Mouse (Mus musculus) neural tube, embryonic 13.5 days (tissue): ENCODE data around the gene Myrf. TPM values are rescaled to one million over a fixed set of nuclear protein-coding genes. Genes with fewer than 3 reads are reported as not detected.

Experiments used
- ATAC-seq: fragments of 200-750 bp; cut with Nextera tagmentation; 2 replicates; pipeline ENCODE4 v1.8.0; 2017; ENCODE audit warnings: low read depth, mild to moderate bottlenecking, moderate TSS enrichment, moderate library complexity
- H3K27ac ChIP-seq: fragments of 300-500 bp; sonication (generic); replicated peaks from 2 replicates; pipeline ENCODE4 v1.5.1; 2015; ENCODE audit warnings: moderate library complexity, mild to moderate bottlenecking, inconsistent platforms
- H3K27me3 ChIP-seq: fragments of 300-500 bp; sonication (generic); 2 replicates; pipeline ENCODE4 v1.6.1; 2015; ENCODE audit warnings: mild to moderate bottlenecking, inconsistent platforms
- H3K36me3 ChIP-seq: fragments of 300-500 bp; sonication (generic); 2 replicates; pipeline ENCODE4 v1.6.1; 2015; ENCODE audit warnings: mild to moderate bottlenecking, inconsistent platforms
- H3K4me1 ChIP-seq: fragments of 300-500 bp; sonication (generic); replicated peaks from 2 replicates; pipeline ENCODE4 v1.6.1; 2015; ENCODE audit warnings: inconsistent platforms
- H3K4me2 ChIP-seq: fragments of 300-500 bp; sonication (generic); 2 replicates; pipeline ENCODE4 v1.6.1; 2015; ENCODE audit warnings: inconsistent platforms, mild to moderate bottlenecking, moderate library complexity
- H3K4me3 ChIP-seq: fragments of 300-500 bp; sonication (generic); 2 replicates; pipeline ENCODE4 v1.5.1; 2015; ENCODE audit warnings: mild to moderate bottlenecking, inconsistent platforms
- H3K9ac ChIP-seq: fragments of 300-500 bp; sonication (generic); 2 replicates; pipeline ENCODE4 v1.6.1; 2015; ENCODE audit warnings: moderate library complexity, mild to moderate bottlenecking, inconsistent platforms
- H3K9me3 ChIP-seq: fragments of 300-500 bp; sonication (generic); 2 replicates; pipeline ENCODE4 v1.6.1; 2016; ENCODE audit warnings: inconsistent platforms
- WGBS: fragments of 180-500 bp; shearing (Covaris S2); methylation state at CpG from one replicate; pipeline ENCODE4 v1.1.7; 2015; 5-methylcytosine and 5-hydroxymethylcytosine counted together
- polyA plus RNA-seq: library from polyadenylated mRNA; unstranded; fragments of >200 nt; fragmentation: Nextera tagmentation; extraction: Ambion mirVana; gene quantifications from 2 replicates; pipeline ENCODE4 v1.2.1, GENCODE M21; 2015

Myrf gene
- polyA plus RNA-seq, 1 experiment from 2014 or later, result 0.67 TPM

DNA sequence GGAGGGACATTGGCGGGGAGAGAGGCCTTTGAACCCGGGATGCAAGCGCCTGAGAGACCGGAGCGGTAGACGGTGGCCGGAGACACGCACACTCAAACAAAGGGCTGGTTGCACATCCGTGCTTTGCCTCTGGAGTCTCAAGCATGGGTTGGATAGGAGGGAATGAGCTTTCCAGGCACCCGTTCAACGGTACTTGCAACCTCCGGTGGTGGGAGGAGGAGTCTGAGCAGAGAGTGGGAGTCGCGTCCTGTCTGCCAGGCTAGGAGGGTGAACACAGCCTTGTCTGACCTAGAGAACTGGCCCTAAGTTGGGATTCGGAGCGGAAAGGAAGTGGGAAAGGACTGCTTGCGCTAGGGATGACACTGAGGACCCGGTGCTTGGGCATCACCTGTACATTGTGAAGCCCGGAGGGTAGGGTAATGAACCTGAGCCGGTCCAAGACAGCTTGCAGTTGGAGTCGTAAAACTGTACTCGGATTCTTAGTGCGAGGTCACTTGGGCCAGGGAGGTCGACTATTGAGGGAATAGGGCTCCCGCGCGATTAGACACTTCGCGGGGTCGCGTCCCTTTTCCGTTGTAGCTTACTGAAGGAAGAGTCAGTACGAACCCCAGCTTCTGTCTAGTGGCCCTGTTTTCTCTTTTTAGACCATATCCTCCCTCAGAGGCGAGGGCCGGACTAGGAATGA lies 57.1 kb downstream of the Myrf start:
- Histone ChIP-seq H3K9ac (peak overlapping the region; percentile 98), H3K27me3 (no peaks in the 10 kb centered on the region), H3K4me3 (peak overlapping the region; percentile 82), H3K9me3 (no peaks in the 10 kb centered on the region), H3K4me1 (peaks cover 53% of the 10 kb centered on the region), H3K27ac (peak overlapping the region; percentile 97), H3K4me2 (peak overlapping the region; percentile 94), H3K36me3 (peaks cover 36% of the 10 kb centered on the region)
- peak; percentile 88 for ATAC-seq
- 1% methylated on average over 35 of the region's 35 CpGs for WGBS

DNA sequence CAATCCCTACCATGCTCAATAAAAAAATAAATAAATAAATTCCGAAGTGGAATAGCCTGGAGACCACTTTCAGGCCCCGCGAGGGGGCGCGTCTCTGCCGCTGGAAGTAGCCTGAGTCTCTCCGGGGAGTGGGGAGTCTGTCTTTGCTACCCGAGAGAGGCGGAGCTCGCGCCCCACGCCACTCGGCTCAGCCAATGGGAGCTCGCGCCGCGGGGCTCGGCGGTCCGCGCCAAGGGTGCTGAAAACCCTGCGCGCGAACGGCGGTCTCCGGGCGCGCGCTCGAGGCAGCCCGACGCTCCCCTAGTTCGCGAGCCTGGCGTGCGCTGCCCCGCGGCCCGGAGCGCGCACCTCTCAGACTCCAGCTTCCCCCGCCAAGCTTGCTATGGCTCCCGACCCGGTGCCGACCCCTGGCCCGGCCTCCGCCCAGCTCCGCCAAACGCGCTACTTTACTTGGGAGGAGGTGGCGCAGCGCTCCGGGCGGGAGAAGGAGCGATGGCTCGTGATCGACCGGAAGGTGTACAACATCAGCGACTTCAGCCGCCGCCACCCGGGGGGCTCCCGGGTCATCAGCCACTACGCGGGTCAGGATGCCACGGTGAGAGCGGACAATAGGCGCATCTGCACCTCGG lies 57.8 kb downstream of the Myrf start, which contains the start of gene Fads1:
Gene Fads1 (plus strand): TSS at position 219 of the 629 bp plus-strand sequence.
- 0% methylated on average over 69 of the region's 70 CpGs for WGBS
- peaks cover 30% of the 10 kb centered on the region for H3K36me3 ChIP-seq
- ATAC-seq, result peak; percentile 98
- H3K4me2 ChIP-seq, result peak within 1 kb of the TSS; percentile 94
- peaks cover 47% of the 10 kb centered on the region for H3K4me1 ChIP-seq
- H3K27ac ChIP-seq, result peak within 1 kb of the TSS; percentile 97
- H3K9me3 ChIP-seq, result no peaks in the 10 kb centered on the region
- H3K9ac ChIP-seq, result peak within 1 kb of the TSS; percentile 98
- peak within 1 kb of the TSS; percentile 82 for H3K4me3 ChIP-seq
- no peaks in the 10 kb centered on the region for H3K27me3 ChIP-seq

- Histone ChIP-seq H3K4me1 (peaks cover 41% of the 10 kb centered on the region), H3K9ac (peak overlapping the region; percentile 98; the same call in 1 of the 2 replicates), H3K36me3 (peaks cover 23% of the 10 kb centered on the region), H3K4me2 (peak overlapping the region; percentile 94), H3K27me3 (no peaks in the 10 kb centered on the region), H3K4me3 (peak overlapping the region; percentile 82), H3K9me3 (no peaks in the 10 kb centered on the region), H3K27ac (peak overlapping the region; percentile 97)
- WGBS, result 29% methylated on average over 7 of the region's 7 CpGs
- ATAC-seq, result peak; percentile 0; the same call in 1 of the 2 replicates
Measured at GRCm38 (mm10) chr19:10182142-10182541, 58.4 kb downstream of the Myrf start.

DNA sequence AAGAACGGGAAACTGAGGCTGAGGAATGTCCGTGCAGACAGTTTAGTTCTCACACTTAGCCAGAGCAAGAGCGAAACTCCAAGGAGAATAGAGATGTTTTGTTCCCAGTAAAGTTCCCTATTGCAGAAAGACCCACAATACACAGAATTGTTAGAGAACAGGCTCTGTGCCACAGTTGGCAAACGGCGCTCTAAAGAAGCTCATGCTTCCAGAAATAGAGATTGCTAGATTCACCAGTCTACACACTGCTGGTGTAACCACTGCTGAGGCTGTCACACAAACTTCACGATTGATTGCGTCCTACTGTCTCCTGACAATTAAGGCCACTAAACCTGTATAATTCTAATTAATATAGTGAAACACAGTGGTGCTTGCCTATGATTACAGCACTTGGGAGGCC lies 59.3 kb downstream of the Myrf start:
- no peak overlapping the region for H3K27ac ChIP-seq
- WGBS, result 88% methylated on average over 7 of the region's 7 CpGs

DNA sequence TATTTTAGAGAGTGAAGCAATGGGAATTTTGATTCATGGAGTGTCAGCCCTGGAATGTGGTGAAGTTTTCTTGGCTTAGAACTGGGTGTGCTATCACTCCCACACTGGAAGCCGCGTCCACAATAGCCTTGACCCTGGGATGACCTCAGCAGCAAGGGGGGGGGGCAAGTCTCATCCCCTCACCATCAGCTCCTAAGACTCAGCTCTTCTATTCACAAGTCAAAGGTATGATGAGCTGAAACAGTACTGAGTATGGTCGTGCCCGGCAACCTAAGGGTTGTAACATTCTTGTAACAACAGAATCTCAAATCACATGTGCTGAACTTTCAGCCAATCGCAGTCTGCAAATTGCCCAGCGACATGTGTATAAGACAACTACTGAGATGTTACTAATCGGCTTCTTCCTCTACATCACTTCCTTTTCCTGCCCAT lies 63.6 kb downstream of the Myrf start:
- Histone ChIP-seq H3K9me3 (no peaks in the 10 kb centered on the region), H3K4me1 (0 out of 2 replicates have a peak, but pooled peaks cover 3% of the 10 kb centered on the region), H3K4me2 (no peak overlapping the region), H3K9ac (no peak overlapping the region), H3K4me3 (no peak overlapping the region), H3K36me3 (no peaks in the 10 kb centered on the region), H3K27me3 (no peaks in the 10 kb centered on the region), H3K27ac (no peak overlapping the region)
- no peak for ATAC-seq
- 58% methylated on average over 7 of the region's 7 CpGs for WGBS

More for the DNA sequence above, 59.3 kb downstream of the Myrf start:
- ATAC-seq, result no peak
- Histone ChIP-seq H3K36me3 (peaks cover 14% of the 10 kb centered on the region), H3K9ac (no peak overlapping the region), H3K9me3 (no peaks in the 10 kb centered on the region), H3K4me1 (peaks cover 32% of the 10 kb centered on the region), H3K27me3 (no peaks in the 10 kb centered on the region), H3K4me2 (no peak overlapping the region), H3K4me3 (no peak overlapping the region)

DNA sequence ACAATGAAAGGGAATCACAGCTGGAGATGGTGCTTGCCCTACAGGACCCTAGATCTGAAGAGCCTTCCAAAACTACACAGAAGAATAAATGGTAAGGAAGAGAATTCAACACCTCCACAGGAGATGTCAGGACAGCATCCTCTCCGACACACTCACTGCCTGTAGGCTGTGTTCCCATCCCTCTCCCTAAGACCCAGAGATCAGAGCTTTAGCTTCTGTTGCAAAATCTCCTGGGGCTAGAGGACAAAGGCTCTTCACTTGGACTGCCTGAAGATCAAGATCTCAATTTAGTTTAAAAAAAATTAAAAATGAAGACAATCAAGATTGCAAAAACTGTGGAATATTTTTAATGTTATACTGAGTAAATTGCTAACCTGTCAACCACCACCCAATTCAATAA lies 64.1 kb downstream of the Myrf start:
- no peaks in the 10 kb centered on the region for H3K9me3 ChIP-seq
- H3K4me2 ChIP-seq, result no peak overlapping the region
- WGBS, result 67% methylated on average over 1 of the region's 1 CpGs
- no peaks in the 10 kb centered on the region for H3K27me3 ChIP-seq
- no peak for ATAC-seq
- no peak overlapping the region for H3K27ac ChIP-seq
- no peak overlapping the region for H3K9ac ChIP-seq
- H3K4me3 ChIP-seq, result no peak overlapping the region
- no peaks in the 10 kb centered on the region for H3K4me1 ChIP-seq
- H3K36me3 ChIP-seq, result no peaks in the 10 kb centered on the region

- Histone ChIP-seq H3K4me2 (no peak overlapping the region), H3K9me3 (no peaks in the 10 kb centered on the region), H3K27ac (no peak overlapping the region), H3K27me3 (no peaks in the 10 kb centered on the region), H3K9ac (no peak overlapping the region), H3K4me1 (no peaks in the 10 kb centered on the region), H3K36me3 (no peaks in the 10 kb centered on the region), H3K4me3 (no peak overlapping the region)
- 78% methylated on average over 4 of the region's 4 CpGs for WGBS
- ATAC-seq, result no peak
Measured at GRCm38 (mm10) chr19:10174956-10175355, 65.6 kb downstream of the Myrf start.

- no peak overlapping the region for H3K4me2 ChIP-seq
- no peaks in the 10 kb centered on the region for H3K9me3 ChIP-seq
- no peaks in the 10 kb centered on the region for H3K27me3 ChIP-seq
- H3K4me1 ChIP-seq, result no peaks in the 10 kb centered on the region
- WGBS, result 91% methylated on average over 7 of the region's 7 CpGs
- ATAC-seq, result no peak
- H3K27ac ChIP-seq, result no peak overlapping the region
- no peak overlapping the region for H3K4me3 ChIP-seq
- no peak overlapping the region for H3K9ac ChIP-seq
- no peaks in the 10 kb centered on the region for H3K36me3 ChIP-seq
Measured at GRCm38 (mm10) chr19:10173844-10174539, 66.6 kb downstream of the Myrf start.

- no peaks in the 10 kb centered on the region for H3K36me3 ChIP-seq
- H3K9me3 ChIP-seq, result no peaks in the 10 kb centered on the region
- no peak for ATAC-seq
- H3K4me3 ChIP-seq, result no peak overlapping the region
- H3K4me1 ChIP-seq, result no peaks in the 10 kb centered on the region
- H3K27ac ChIP-seq, result no peak overlapping the region
- WGBS, result 90% methylated on average over 5 of the region's 5 CpGs
- H3K27me3 ChIP-seq, result no peaks in the 10 kb centered on the region
- no peak overlapping the region for H3K4me2 ChIP-seq
- H3K9ac ChIP-seq, result no peak overlapping the region
Measured at GRCm38 (mm10) chr19:10173116-10173718, 67.3 kb downstream of the Myrf start.

GRCm38 (mm10) chr19:10171846-10172245 lies 68.7 kb downstream of the Myrf start:
- ATAC-seq, result no peak
- Histone ChIP-seq H3K4me1 (no peaks in the 10 kb centered on the region), H3K9me3 (no peaks in the 10 kb centered on the region), H3K27ac (no peak overlapping the region), H3K4me2 (no peak overlapping the region), H3K36me3 (no peaks in the 10 kb centered on the region), H3K9ac (no peak overlapping the region), H3K4me3 (no peak overlapping the region), H3K27me3 (no peaks in the 10 kb centered on the region)

DNA sequence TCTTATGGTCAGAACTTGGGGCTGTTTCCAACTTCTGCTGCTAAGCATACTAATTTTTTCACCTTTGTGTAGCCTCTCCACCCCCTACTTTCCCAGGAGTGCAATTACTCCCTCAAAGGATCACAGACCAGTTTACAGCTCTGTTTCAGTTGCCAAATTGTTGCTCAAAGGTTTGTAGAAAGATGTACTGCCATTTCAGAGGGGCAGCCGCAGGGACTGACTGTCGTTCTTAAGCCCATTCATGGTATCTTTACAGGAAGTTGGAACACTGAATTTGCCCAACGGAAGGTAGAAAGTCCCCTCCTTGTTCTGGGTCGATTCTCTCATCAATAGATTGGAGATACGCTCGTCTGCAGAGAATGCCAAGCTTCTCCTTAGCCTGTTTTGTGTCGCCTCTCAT lies 69.2 kb downstream of the Myrf start:
- no peaks in the 10 kb centered on the region for H3K4me1 ChIP-seq
- H3K36me3 ChIP-seq, result no peaks in the 10 kb centered on the region
- H3K4me2 ChIP-seq, result no peak overlapping the region
- no peaks in the 10 kb centered on the region for H3K27me3 ChIP-seq
- ATAC-seq, result no peak
- H3K4me3 ChIP-seq, result no peak overlapping the region
- 65% methylated on average over 7 of the region's 7 CpGs for WGBS
- no peaks in the 10 kb centered on the region for H3K9me3 ChIP-seq
- no peak overlapping the region for H3K9ac ChIP-seq
- no peak overlapping the region for H3K27ac ChIP-seq

DNA sequence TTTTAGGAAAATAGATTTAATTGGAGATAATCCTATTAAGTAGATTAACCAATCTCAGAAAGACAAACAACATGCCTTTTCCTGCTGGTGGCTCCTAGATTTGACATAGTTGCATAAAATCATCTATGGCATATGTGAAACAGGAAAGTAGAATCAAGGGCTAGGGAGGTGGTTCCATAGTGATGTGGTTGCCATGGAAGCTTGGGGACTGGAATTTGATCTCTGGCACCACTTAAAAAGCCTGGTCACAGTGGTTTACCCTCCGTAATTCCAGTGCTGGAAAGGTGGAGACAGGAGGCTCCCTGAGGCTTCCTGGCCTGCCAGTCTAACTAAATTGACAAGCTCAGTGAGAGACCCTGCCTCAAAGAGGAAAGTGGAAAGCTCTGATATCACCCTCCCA lies 70.1 kb downstream of the Myrf start:
- Histone ChIP-seq H3K27me3 (no peaks in the 10 kb centered on the region), H3K27ac (no peak overlapping the region), H3K4me1 (no peaks in the 10 kb centered on the region), H3K36me3 (no peaks in the 10 kb centered on the region), H3K9ac (no peak overlapping the region), H3K4me3 (no peak overlapping the region), H3K4me2 (no peak overlapping the region), H3K9me3 (no peaks in the 10 kb centered on the region)
- no peak for ATAC-seq
- WGBS, result 13% methylated on average over 1 of the region's 1 CpGs
